Mouse (Mus musculus): Measurements from ENCODE around the gene Opn4.

The Opn4 gene

GRCm38 (mm10) chr14:34599941-34600340, at the start of gene Opn4:
TSS of gene Opn4 (minus strand) at chr14:34600142.
- no peak for DNase-seq (ENCODE audit: low spot score)

GRCm38 (mm10) chr14:34647870-34648475, 48.0 kb upstream of the Opn4 start:
- no peak for DNase-seq (ENCODE audit: low spot score)

DNA sequence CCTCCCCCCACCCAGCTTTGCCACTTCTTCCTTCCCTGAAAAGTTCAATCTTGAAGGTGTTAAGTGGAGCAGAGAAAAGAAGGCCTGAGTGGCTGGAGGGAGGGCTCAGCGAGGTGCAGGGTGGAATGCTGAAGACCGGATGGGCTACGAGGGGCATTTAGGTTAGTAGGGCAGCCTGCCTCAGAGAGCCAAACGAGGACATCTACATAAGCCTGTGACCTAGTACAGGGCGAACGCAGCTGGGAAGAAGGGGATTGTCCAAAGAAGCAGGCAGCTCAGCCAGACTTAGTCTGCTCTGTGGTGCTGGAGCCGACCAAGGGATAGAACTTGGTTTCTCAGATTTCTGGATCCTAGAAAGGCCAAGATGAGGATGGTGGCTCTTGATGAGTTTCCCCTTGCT, 44.2 kb upstream of the Opn4 start:
- no peak for DNase-seq (ENCODE audit: low spot score)

DNA sequence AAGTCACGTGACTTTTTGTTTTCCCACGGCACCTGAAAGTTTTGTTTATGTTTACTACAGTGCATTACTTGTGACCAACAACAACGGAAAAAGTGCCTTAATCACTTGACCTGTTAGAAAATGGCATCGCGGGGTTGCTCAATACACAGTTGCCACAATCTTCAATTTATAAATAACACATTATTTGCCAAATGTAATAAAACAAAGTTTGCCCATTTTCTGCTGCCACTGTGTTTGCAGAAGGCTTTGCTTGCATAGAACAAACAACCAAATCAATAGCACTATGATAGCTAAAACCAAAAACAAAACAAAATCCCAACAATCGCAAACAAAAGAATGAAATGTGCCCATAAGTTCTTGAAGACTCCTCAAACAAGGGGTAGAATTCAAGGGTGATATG, 35.8 kb upstream of the Opn4 start:
- no peak for DNase-seq (ENCODE audit: low spot score)

DNA sequence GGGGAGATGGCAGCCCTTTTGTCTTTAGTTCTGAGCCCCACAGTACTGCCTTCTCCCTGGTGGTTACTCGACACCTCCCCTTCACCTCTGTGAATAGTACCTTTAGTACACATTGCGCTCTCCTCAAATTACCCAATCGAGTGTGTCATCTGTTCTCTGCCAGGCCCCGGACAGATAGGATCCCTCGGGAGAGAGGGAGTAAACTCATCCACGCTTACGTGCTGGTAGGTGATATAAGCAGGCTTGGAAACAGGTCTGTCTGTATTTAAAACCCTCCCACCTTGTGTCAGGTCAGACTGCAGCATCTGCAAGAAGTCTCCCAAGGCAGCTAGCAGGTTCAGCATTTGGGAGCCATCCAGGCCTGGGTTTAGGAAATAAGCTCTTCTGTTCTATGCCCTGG, 35.2 kb upstream of the Opn4 start:
- no peak for DNase-seq (ENCODE audit: low spot score)

DNA sequence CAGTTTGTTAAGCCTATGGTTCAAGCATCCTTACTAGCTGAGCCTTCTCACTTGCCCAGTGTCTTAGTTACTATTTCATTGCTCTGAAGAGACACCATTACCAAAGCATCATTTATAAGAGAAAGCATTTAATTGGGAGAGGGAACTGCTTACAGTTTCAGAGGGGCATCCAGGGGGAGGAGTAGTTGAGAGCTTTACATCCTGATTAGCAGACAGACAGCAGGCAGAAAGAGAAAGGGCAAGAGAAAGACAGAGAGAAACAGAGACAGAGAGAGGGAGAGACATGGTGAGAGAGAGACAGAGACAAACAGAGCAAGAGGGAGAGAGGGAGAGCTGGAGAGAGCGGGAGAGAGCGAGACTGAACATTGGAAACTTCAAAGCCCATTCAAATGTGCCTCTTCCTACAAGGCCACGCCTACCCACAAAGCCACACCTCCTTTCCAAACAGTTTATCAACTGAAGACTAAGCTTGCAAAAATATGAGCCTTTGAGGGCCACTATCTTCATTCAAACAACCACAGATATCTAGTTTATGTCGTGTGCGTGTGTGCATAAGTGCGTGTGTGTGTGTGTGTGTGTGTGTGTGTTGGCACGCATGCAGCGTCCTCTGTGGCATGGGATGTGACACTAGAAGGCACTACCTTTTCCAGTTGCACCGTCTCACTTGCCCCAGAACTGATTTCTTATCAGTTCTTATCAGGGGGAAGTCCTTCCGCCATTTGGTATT, 32.9 kb upstream of the Opn4 start:
- DNase-seq (ENCODE audit: low spot score) = no peak

GRCm38 (mm10) chr14:34626824-34627223, 26.9 kb upstream of the Opn4 start:
- no peak for DNase-seq (ENCODE audit: low spot score)

DNA sequence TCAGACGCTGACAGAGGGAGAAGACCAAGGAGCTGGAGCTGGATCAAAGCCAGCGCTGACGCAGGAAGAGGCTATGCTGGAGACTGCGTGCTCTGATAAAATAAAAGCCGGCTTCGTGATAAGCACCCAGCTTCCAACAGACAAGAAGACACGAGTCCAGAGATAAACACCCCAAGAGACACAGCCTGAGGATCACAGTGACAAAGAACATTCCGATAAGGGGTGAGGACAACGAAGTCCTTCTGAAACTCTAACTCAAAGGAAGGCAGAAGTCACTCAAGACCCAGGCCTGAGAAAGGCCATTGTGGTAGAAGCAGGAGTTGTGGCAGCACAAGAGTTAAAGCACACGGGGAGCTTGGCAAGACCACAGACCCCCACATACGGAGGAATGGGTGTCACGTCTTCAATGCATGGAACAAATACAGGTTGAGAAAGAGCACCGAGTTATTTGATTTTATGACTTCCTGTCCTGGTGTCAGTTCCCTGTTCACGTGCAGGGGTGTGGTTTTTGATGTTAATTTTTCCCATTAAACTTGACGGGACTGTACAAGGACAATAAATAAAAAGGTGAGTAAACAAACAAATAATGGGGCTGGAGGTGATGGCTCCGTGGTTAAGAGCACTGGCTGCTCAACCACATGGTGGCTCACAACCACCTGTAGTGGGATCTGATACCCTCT, 23.7 kb upstream of the Opn4 start:
- DNase-seq (ENCODE audit: low spot score) = no peak

GRCm38 (mm10) chr14:34623074-34623473, 23.1 kb upstream of the Opn4 start:
- DNase-seq (ENCODE audit: low spot score) = no peak

DNA sequence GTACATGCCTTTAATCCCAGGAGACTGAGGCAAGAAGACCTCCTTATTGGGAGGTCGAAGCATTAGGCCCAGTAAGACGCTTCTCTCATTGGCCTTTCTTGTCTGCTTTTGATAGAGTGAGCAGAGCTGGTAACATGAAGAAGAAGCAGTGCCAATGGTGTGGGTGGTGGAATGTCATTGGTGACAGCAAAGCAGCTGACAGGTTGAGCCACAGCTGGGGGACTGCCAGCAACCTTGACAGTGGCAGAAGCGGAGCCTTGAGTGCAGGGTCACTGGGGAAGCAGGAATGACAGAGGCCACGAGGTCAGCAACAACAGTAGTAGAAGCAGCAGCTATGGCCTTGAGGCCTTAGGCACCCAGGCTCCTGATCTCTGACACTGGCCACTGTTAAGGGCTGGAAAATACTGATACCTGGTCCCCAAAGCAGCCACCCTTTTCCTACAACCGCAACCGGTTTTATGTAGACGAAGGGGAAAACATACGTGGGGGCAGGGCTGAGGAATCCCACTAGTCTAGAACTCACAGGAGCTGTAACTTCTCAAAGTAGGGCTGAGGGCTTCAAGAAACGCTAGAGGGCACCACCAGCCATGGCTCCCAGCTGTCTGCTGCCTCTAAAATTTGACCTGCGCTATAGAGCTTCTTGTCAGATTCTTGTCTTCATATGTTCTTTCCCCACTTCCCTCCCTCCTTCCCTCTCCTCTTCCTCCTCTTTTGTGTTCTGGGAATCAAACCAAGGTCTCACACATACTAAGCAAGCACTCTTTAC, 20.9 kb upstream of the Opn4 start:
- peak; percentile 30 for DNase-seq (ENCODE audit: low spot score)

GRCm38 (mm10) chr14:34618808-34619207, 18.9 kb upstream of the Opn4 start:
- DNase-seq (ENCODE audit: low spot score) = no peak

- DNase-seq (ENCODE audit: low spot score) = peak; percentile 80
Observed at GRCm38 (mm10) chr14:34616821-34617220, 16.9 kb upstream of the Opn4 start.

DNA sequence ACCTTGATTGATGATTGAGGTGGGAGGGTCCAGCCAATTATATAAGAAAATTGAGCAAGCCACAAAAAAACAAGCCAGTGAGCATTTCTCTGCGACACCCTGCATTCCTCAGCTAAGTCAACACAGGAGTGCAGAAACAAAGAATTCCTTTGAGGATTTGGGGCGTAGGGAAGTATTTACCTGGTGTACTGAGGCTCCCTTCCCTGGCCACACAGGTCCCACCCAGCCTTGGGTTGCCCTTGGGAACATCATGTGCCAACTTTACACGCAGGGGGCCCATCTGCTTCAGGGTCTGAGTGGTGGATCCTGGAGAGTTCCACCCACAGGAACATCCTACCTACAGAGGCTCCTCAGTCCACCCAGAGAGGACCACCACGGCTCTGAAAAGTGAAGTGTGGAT, 15.7 kb upstream of the Opn4 start:
- DNase-seq (ENCODE audit: low spot score) = no peak

DNA sequence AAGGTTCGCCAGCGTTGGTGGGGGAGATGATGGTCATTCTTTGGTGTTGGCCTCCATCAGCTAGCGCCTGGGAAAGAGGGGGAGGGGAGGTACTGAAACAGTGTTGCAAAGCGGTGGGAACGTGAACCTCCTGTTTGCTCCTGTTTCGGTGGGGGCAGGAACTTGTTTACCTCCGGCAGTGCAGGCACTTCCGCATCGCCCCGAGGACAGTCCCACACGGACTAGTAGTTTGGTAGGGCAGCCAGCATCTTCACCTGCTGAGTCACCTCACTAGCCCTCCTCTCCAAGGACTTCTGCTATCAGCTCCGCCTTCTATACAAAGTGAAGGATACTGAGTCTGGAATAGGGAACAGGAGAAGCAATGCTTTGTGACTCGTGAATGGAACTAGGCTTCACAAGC, 15.1 kb upstream of the Opn4 start:
- peak; percentile 15 for DNase-seq (ENCODE audit: low spot score)

- DNase-seq (ENCODE audit: low spot score) = no peak
Observed at GRCm38 (mm10) chr14:34614551-34614950, 14.6 kb upstream of the Opn4 start.

DNA sequence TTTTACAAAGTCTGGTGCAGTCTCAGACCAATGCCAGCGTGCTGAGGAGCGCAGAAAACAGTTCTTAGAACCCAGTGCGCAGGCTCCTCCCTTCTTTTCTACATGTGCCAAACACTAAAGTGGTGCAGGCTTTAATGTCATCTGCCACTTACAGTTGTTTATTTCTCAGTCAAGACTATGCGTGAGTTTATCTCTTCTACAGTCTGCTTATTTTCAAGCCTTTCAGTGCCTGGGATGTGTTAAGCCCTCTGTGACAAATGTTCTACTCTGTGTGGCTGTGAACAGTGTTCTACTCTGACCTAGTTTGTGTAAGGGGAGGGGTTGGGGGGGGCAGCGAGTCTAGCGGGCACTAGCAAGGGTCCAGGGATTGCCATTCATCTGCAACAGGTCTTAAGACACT, 13.6 kb upstream of the Opn4 start:
- no peak for DNase-seq (ENCODE audit: low spot score)

DNA sequence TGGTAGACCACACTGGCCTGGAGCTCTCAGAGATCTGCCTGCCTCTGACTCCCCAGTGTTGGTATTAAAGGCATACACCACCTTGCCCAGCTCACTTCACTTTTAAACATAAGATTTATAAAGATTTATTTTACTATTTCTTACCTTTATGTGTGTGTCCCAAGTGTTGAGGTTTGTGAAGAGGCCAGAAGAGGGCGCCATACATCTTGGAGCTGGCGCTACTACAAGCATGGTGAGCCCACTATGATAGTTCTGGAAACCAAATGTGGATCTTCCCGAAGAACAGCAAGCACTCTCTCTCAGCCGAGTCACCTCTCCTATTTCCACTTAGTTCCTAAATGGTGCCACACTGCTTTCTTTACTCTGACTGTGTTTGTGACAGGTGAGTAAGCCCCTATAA, 12.3 kb upstream of the Opn4 start:
- no peak for DNase-seq (ENCODE audit: low spot score)

GRCm38 (mm10) chr14:34611591-34611990, 11.6 kb upstream of the Opn4 start:
- no peak for DNase-seq (ENCODE audit: low spot score)

GRCm38 (mm10) chr14:34601910-34602309, 2.0 kb upstream of the Opn4 start:
- DNase-seq (ENCODE audit: low spot score) = no peak

- DNase-seq (ENCODE audit: low spot score) = no peak
Observed at GRCm38 (mm10) chr14:34595596-34596255, 4.2 kb downstream of the Opn4 start.

GRCm38 (mm10) chr14:34591741-34592535, 8.0 kb downstream of the Opn4 start:
- DNase-seq (ENCODE audit: low spot score) = no peak
